ENCODE assay signal across 8 mouse cellular contexts in genomic region chr12:80168736-80169135, GRCm38 (mm10). TPM values are rescaled to one million over a fixed set of nuclear protein-coding genes. Genes with fewer than 3 reads are reported as not detected.
DNase-seq lines count a peak whose midpoint lies in the region; ATAC-seq and TF ChIP-seq lines count a peak whose summit lies in the region.

No protein-coding gene starts in this region.

- H3K9me3 ChIP-seq in limb, embryonic 14.5 days (ENCODE audit: control insufficient read depth, low read length), result no peaks in the 10 kb centered on the region

- peaks cover 58% of the 10 kb centered on the region for H3K36me3 ChIP-seq in limb, embryonic 14.5 days (ENCODE audit: control insufficient read depth, insufficient read depth, low read length)

- peak overlapping the region; percentile 57 for H3K4me3 ChIP-seq in limb, embryonic 14.5 days (replicated peaks; ENCODE audit: low read length)

- no peak overlapping the region for H3K27ac ChIP-seq in limb, embryonic 14.5 days (replicated peaks; ENCODE audit: low read depth, low read length)

- peaks cover 6% of the 10 kb centered on the region for H3K4me1 ChIP-seq in limb, embryonic 14.5 days (ENCODE audit: control insufficient read depth, insufficient read depth, low read length)

- peak; percentile 32 for DNase-seq in embryo, embryonic 10 days (ENCODE audit: low spot score)
- no peak for DNase-seq in embryo, embryonic 10.5 days (ENCODE audit: low spot score)
- DNase-seq in thymus, postnatal 0 days (ENCODE audit: low spot score), result peak; percentile 15
- DNase-seq in thymus, postnatal 25 days, result no peak
- no peak for DNase-seq in limb, embryonic 14.5 days (ENCODE audit: low spot score)
- peak; percentile 12 for DNase-seq in thymus, postnatal 10 days (ENCODE audit: low spot score in 2 of 2)
- no peak for DNase-seq in ovary, postnatal 10 days (ENCODE audit: low spot score)
- DNase-seq in adrenal gland, adult 2 months, result no peak

- peak overlapping the region; percentile 55; the same call in 1 of the 2 replicates for H3K9ac ChIP-seq in limb, embryonic 14.5 days (ENCODE audit: low read depth, low read length, severe bottlenecking)

- TF ChIP-seq POLR2A in limb, embryonic 14.5 days (IDR thresholded peaks at IDR 0.05; ENCODE audit: borderline replicate concordance, extremely low read depth, insufficient read depth, insufficient read length), result no peak

- 64% methylated on average over 12 of the region's 12 CpGs for WGBS in limb, embryonic 14.5 days

- ATAC-seq in limb, embryonic 14.5 days (ENCODE audit: low FRiP score, low read depth), result no peak

- H3K4me2 ChIP-seq in limb, embryonic 14.5 days (replicated peaks; ENCODE audit: low read depth, low read length, severe bottlenecking), result peak overlapping the region; percentile 39

- H3K27me3 ChIP-seq in limb, embryonic 14.5 days (ENCODE audit: control insufficient read depth, insufficient read depth, low read length), result no peaks in the 10 kb centered on the region

RNA-seq across cellular contexts. Expression of gene Zfp36l1, which starts 55.9 kb away (rescaled TPM):
- polyA plus RNA-seq in thymus, postnatal 0 days (2015; fragmentation: Nextera tagmentation; extraction: Ambion mirVana), result 63.4 and 69.7 TPM in 2 replicates
- 245 and 413 TPM in 2 replicates for polyA plus RNA-seq in limb, embryonic 14.5 days (2012; rRNA removed)
- 195 and 209 TPM in 2 replicates for polyA plus RNA-seq in limb, embryonic 14.5 days (2014; fragmentation: Nextera tagmentation; extraction: Ambion mirVana)
- total RNA-seq in adrenal gland, adult 2 months (2021), result 100 to 1,000 TPM; 191 to 215 TPM
- 458 and 470 TPM in 2 replicates for polyA plus RNA-seq in adrenal gland, adult 2 months (2012; rRNA removed)

Comparison
In these comparisons a context has a peak if more than half of its experiments do, and no peak if none do; other contexts are left out.
1. DNase-seq: peak in embryo, embryonic 10 days (single experiment), thymus, postnatal 0 days (single experiment) and thymus, postnatal 10 days (2 of 2); none in embryo, embryonic 10.5 days (single experiment), thymus, postnatal 25 days (single experiment), limb, embryonic 14.5 days (single experiment), ovary, postnatal 10 days (single experiment) and adrenal gland, adult 2 months (single experiment).